Mouse (Mus musculus) stomach, postnatal 0 days (tissue): Measurements from ENCODE around the gene St7. TPM values are rescaled to one million over a fixed set of nuclear protein-coding genes. Genes with fewer than 3 reads are reported as not detected.

Source experiments
- ATAC-seq: fragments of 200-750 bp; cut with Nextera tagmentation; 2 replicates; pipeline ENCODE4 v1.8.0; 2017; ENCODE audit not compliant: low FRiP score, low TSS enrichment
- DNase-seq: peaks from one replicate; pipeline ENCODE4 v3.0.0-alpha.2; 2016; ENCODE audit warnings: low spot score
- H3K27ac ChIP-seq: fragments of 300-500 bp; sonication (generic); replicated peaks from 2 replicates; pipeline ENCODE4 v1.5.1; 2014; ENCODE audit warnings: mild to moderate bottlenecking, control low read depth
- H3K27me3 ChIP-seq: fragments of 300-500 bp; sonication (generic); 2 replicates; pipeline ENCODE4 v1.6.1; 2014; ENCODE audit warnings: low read length; ENCODE audit not compliant: control insufficient read depth, insufficient read depth
- H3K36me3 ChIP-seq: fragments of 300-500 bp; sonication (generic); 2 replicates; pipeline ENCODE4 v1.6.1; 2014; ENCODE audit warnings: low read length, mixed read lengths; ENCODE audit not compliant: control insufficient read depth, insufficient read depth
- H3K4me1 ChIP-seq: fragments of 300-500 bp; sonication (generic); replicated peaks from 2 replicates; pipeline ENCODE4 v1.6.1; 2014; ENCODE audit warnings: antibody characterized with exemption; ENCODE audit not compliant: control insufficient read depth, insufficient read depth
- H3K4me2 ChIP-seq: fragments of 300-500 bp; sonication (generic); replicated peaks from 2 replicates; pipeline ENCODE4 v1.6.1; 2014; ENCODE audit warnings: low read depth, mild to moderate bottlenecking, control low read depth, moderate library complexity
- H3K4me3 ChIP-seq: fragments of 300-500 bp; sonication (generic); 2 replicates; pipeline ENCODE4 v1.5.1; 2014; ENCODE audit warnings: low read depth, low read length, control low read depth
- H3K9ac ChIP-seq: fragments of 300-500 bp; sonication (generic); 2 replicates; pipeline ENCODE4 v1.6.1; 2014; ENCODE audit warnings: mild to moderate bottlenecking, low read length, control low read depth, mixed read lengths
- H3K9me3 ChIP-seq: fragments of 300-500 bp; sonication (generic); 2 replicates; pipeline ENCODE4 v1.6.1; 2016; ENCODE audit warnings: low read length; ENCODE audit not compliant: control insufficient read depth
- CTCF ChIP-seq: IDR thresholded peaks from 2 replicates; pipeline ENCODE4 v1.5.1; 2016; ENCODE audit warnings: antibody characterized with exemption, low read depth, mild to moderate bottlenecking, moderate library complexity
- EP300 ChIP-seq: optimal IDR thresholded peaks from 2 replicates; pipeline ENCODE3; 2016; ENCODE audit warnings: antibody characterized with exemption
- WGBS: fragments of 180-500 bp; shearing (Covaris S2); extraction: QIAGEN DNeasy Blood & Tissue Kit; methylation state at CpG from one replicate; pipeline ENCODE4 v1.1.7; 2014; 5-methylcytosine and 5-hydroxymethylcytosine counted together
- polyA plus RNA-seq: library from polyadenylated mRNA; unstranded; fragments of >200 nt; fragmentation: Nextera tagmentation; extraction: Ambion mirVana; gene quantifications from 2 replicates; pipeline ENCODE4 v1.2.1, GENCODE M21; 2015

St7 gene
- polyA plus RNA-seq, 1 experiment from 2014 or later: 12.5 TPM

GRCm38 (mm10) chr6:17837676-17838075 lies 144.9 kb downstream of the St7 start:
- ATAC-seq: no peak
- no peak overlapping the region for H3K9ac ChIP-seq
- no peaks in the 10 kb centered on the region for H3K36me3 ChIP-seq
- TF ChIP-seq EP300 (no peak), CTCF (no peak)
- WGBS: 54% methylated on average over 1 of the region's 1 CpGs
- H3K4me2 ChIP-seq: no peak overlapping the region
- no peak overlapping the region for H3K27ac ChIP-seq
- H3K4me3 ChIP-seq: no peak overlapping the region
- DNase-seq: no peak
- H3K9me3 ChIP-seq: no peaks in the 10 kb centered on the region
- H3K4me1 ChIP-seq: no peaks in the 10 kb centered on the region
- no peaks in the 10 kb centered on the region for H3K27me3 ChIP-seq

- 85% methylated on average over 29 of the region's 29 CpGs for WGBS
- DNase-seq (no peak), ATAC-seq (no peak)
- H3K4me3 ChIP-seq: no peak overlapping the region
- no peaks in the 10 kb centered on the region for H3K36me3 ChIP-seq
- no peaks in the 10 kb centered on the region for H3K9me3 ChIP-seq
- H3K27me3 ChIP-seq: no peaks in the 10 kb centered on the region
- no peak overlapping the region for H3K9ac ChIP-seq
- no peak overlapping the region for H3K4me2 ChIP-seq
- H3K27ac ChIP-seq: no peak overlapping the region
- H3K4me1 ChIP-seq: no peaks in the 10 kb centered on the region
- TF ChIP-seq EP300: no peak
- no peak for TF ChIP-seq CTCF
Measured at GRCm38 (mm10) chr6:17840431-17840830, 147.7 kb downstream of the St7 start.

GRCm38 (mm10) chr6:17842759-17843158 lies 150.0 kb downstream of the St7 start:
- H3K27ac ChIP-seq: no peak overlapping the region
- H3K9ac ChIP-seq: no peak overlapping the region
- no peaks in the 10 kb centered on the region for H3K4me1 ChIP-seq
- H3K27me3 ChIP-seq: no peaks in the 10 kb centered on the region
- no peak overlapping the region for H3K4me2 ChIP-seq
- peak; percentile 37 for DNase-seq
- no peaks in the 10 kb centered on the region for H3K9me3 ChIP-seq
- H3K36me3 ChIP-seq: no peaks in the 10 kb centered on the region
- TF ChIP-seq EP300 (no peak), CTCF (peak; percentile 72)
- no peak overlapping the region for H3K4me3 ChIP-seq
- WGBS: 31% methylated on average over 3 of the region's 3 CpGs
- ATAC-seq: no peak

GRCm38 (mm10) chr6:17851316-17851715 lies 158.6 kb downstream of the St7 start:
- Histone ChIP-seq H3K36me3 (no peaks in the 10 kb centered on the region), H3K4me3 (no peak overlapping the region), H3K27me3 (no peaks in the 10 kb centered on the region), H3K9me3 (no peaks in the 10 kb centered on the region), H3K4me2 (no peak overlapping the region), H3K27ac (no peak overlapping the region), H3K4me1 (no peaks in the 10 kb centered on the region), H3K9ac (no peak overlapping the region)
- TF ChIP-seq EP300 (no peak), CTCF (no peak)
- ATAC-seq (no peak), DNase-seq (no peak)
- 60% methylated on average over 2 of the region's 2 CpGs for WGBS

GRCm38 (mm10) chr6:17853587-17854274 lies 161.0 kb downstream of the St7 start:
- DNase-seq: no peak

GRCm38 (mm10) chr6:17855616-17856015 lies 162.9 kb downstream of the St7 start:
- TF ChIP-seq EP300 (no peak), CTCF (no peak)
- H3K4me1 ChIP-seq: no peaks in the 10 kb centered on the region
- no peak overlapping the region for H3K4me3 ChIP-seq
- H3K27ac ChIP-seq: no peak overlapping the region
- no peak overlapping the region for H3K9ac ChIP-seq
- H3K27me3 ChIP-seq: no peaks in the 10 kb centered on the region
- no peak overlapping the region for H3K4me2 ChIP-seq
- 100% methylated on average over 2 of the region's 2 CpGs for whole genome bisulfite sequencing
- DNase-seq (no peak), ATAC-seq (no peak)
- no peaks in the 10 kb centered on the region for H3K9me3 ChIP-seq
- no peaks in the 10 kb centered on the region for H3K36me3 ChIP-seq

More at GRCm38 (mm10) chr6:17853587-17854274, 161.0 kb downstream of the St7 start:
- TF ChIP-seq EP300 (no peak), CTCF (no peak)
- no peaks in the 10 kb centered on the region for H3K27me3 ChIP-seq
- no peak overlapping the region for H3K9ac ChIP-seq
- H3K4me1 ChIP-seq: no peaks in the 10 kb centered on the region
- ATAC-seq: no peak
- no peak overlapping the region for H3K27ac ChIP-seq
- H3K4me2 ChIP-seq: no peak overlapping the region
- 65% methylated on average over 5 of the region's 5 CpGs for WGBS
- H3K9me3 ChIP-seq: no peaks in the 10 kb centered on the region
- H3K4me3 ChIP-seq: no peak overlapping the region
- no peaks in the 10 kb centered on the region for H3K36me3 ChIP-seq
